Mouse (Mus musculus) thymus, postnatal 25 days (tissue): ENCODE measurements around the gene Brca1.
"Not testable (repeated sequence)": the region's sequence is repeated elsewhere in the genome, so short reads cannot be mapped to it uniquely, and the experiment has no call there.

ENCODE experiments used
- DNase-seq: peaks from one replicate; pipeline ENCODE4 v3.0.0; 2022

The Brca1 gene

GRCm38 (mm10) chr11:101468731-101469130, 83.0 kb downstream of the Brca1 start:
- DNase-seq = no peak

GRCm38 (mm10) chr11:101468263-101468688, 83.5 kb downstream of the Brca1 start:
- no peak for DNase-seq

- peak; percentile 80 for DNase-seq
These were observed 84.1 kb downstream of the Brca1 start for GRCm38 (mm10) chr11:101467477-101468262.

- not testable (repeated sequence) for DNase-seq
These were observed 85.2 kb downstream of the Brca1 start for GRCm38 (mm10) chr11:101466552-101466950.

DNA sequence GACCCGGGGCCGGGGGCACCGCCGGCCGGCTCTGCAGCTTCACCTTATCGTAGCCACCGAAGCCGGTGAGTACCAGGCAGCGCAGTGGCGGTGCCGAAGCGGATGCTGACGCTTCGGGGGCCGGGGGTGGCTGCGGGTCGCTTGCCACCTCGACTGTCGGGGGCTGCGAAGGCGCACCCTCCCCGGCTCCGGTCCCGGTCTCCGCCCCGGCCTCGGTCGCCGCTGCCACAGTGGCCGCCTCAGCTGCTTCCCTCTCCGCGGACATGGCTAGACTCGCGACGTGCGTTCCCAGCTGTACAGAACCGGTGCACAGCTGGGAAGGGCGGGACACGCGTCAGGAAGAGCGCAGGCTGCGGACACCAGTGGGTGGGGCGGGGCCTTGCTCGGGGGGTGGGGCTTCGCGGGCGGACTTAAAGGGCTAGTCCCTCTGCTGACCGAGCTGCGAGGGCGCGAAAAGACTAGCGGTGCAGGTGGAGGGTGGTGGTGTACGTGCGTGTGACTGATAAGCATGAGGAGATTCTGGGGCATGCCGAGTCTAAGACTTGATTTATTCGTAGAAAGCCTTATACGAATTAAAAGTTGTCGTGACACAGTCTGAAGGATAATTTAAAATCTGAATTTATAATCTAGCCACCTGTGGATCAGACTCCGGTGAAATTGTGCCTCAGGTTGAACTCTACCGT, 85.7 kb downstream of the Brca1 start, which contains the start of gene Vat1:
Gene Vat1, minus strand, starts transcription at position 362 of the 683 bp plus-strand sequence.
- peak; percentile 69 for DNase-seq

DNA sequence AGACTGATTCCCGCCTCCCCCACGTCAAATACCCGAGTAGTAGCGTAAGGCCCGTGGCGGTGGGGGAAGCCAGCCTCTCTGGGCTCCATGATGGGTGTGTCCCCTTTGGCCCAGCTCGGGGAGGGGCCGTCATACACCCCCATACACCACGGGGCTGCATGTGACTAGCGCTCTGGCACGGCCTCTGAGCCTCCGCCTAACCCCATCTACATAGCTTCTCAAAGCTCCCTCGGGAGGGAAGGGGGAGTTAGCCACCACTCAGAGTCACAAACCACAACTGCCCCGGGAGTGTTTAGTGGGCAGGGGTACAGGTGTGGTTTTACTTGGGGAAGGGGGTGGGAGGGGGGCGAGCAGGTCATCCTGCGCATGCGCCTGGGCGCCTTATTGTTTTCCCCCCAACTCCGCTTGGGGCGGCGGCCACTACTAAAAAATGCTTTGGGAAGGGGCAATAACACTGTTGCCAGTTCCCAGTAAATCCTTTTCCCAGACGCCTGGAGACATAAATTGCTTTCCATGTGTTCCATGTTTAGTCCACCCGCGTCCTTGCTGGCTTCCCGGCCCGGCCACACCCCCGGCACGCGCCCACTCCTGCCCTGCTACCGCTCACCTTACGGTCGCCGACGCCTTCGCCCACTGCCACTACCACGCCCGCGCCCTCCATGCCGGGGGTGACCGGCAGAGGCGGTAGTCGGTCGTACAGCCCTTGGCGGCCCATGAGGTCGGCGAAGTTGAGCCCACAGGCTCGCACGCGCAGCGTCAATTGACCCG, 86.5 kb downstream of the Brca1 start:
- peak; percentile 51 for DNase-seq

DNA sequence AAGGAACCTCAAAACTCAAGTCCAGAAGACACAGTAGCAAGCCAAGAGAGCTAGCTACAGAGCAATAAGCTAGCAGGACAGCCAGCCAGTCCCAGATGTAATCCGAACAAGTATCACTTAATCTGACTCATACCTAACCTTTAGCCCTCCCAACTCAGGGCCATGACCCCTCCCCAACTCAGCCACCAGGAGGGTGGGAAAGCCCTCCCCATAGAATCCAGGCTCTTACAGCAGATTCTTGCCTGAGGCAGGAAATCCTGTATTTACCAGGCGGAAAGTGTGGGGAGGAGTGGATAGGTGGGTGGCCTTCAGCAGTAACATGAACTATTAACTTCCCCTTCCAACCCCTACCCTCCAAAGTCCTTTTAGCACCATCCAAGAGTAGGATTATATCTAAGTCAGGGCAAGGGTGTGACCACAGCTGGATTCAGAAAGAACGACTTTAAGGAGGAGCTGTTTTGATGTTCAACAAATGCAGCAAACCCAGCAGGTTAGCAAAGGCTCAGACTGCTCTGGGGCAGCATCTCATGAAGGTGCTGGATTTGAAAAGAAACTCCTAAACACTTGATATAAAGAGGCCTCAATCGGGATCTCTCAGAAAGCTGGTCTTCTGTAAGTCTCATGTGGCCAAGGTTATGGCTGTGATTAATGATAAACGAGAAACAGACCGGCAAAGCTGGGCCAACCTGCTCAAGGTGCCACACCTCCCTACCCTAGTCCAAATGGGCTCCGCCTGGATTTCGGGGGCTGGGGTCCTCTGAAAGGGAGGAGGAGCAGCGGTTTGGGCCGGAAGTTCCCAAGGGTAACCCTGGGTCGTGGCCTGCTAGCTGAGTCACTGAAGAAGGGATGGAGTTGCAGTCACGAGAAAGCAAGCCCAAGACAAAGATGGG, 87.3 kb downstream of the Brca1 start, which contains the start of gene Rnd2:
Gene Rnd2, plus strand, starts transcription at position 789 of the 890 bp plus-strand sequence.
- DNase-seq = no peak

GRCm38 (mm10) chr11:101462583-101463440, 88.9 kb downstream of the Brca1 start:
- no peak for DNase-seq

DNA sequence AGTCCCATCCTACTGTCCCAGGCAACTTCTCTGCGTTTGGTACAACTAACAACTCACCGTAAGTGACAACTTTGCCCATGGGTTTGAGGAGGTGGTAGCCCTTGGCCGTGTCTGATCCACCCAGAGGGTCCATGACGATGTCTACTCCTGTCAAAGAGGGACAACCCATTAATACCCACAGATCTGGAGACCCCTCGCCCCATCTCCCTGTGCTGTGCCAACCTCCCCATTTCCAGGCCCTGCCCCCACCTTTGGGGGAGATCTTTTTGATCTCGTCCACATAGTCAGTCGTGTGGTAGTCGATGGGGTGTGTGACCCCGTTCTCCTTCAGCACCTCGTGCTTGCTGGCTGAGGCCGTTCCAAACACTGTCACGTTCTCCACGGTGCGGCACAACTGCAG, 89.6 kb downstream of the Brca1 start:
- no peak for DNase-seq

- no peak for DNase-seq
These were observed 91.4 kb downstream of the Brca1 start for GRCm38 (mm10) chr11:101460321-101460720.

- DNase-seq = no peak
These were observed 92.0 kb downstream of the Brca1 start for GRCm38 (mm10) chr11:101459716-101460115.

GRCm38 (mm10) chr11:101458217-101458616, 93.5 kb downstream of the Brca1 start:
- no peak for DNase-seq

DNA sequence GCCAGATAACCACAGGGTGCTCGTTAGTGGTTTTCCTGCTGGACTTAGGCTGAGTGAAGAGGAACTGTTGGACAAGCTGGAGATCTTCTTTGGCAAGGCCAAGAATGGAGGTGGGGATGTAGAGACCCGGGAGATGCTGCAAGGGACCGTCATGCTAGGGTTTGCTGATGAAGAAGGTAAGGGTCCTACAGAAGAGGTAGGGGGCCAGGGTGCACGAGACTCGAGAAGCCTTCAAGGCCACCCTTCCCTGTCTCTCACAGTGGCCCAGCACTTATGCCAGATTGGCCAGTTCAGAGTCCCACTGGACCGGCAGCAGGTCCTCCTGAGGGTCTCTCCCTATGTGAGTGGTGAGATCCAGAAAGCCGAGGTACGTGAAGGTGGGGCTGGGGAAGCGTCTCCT, 94.1 kb downstream of the Brca1 start:
- DNase-seq = no peak

DNA sequence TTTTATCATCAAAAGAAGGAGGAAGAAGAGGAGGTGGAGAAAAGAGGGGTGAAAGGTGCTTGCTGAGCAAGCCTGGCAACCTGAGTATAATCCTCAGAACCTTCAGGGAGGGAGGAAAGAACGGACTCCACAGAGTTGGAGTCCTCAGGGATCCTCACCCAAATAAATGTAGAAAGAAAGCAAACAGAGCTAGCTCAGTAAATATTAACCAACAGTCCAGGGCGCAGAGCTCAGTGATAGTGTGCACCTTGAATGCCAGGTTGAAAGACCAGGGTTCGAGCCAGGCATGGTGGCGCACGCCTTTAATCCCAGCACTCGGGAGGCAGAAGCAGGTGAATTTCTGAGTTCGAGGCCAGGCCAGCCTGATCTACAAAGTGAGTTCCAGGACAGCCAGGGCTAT, 96.1 kb downstream of the Brca1 start:
- no peak for DNase-seq

DNA sequence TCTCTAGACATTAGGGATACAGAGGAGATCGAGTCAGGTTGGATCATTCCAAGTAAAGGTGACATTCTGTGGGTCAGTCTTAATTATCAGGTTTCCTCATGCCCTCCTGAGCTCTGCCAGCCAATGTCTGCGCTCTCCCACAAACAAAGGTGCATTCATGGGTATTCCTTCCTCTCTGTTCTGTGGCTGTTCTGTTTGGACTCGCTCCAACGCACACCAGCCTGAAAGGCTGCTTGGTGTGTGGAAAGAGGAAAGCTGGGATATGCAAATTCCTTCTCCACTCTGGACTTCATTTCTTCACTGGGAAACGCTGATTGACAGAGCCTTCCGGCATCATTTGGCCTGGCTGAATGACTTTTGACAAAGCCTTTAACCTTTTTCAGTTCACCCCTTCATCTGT, 97.1 kb downstream of the Brca1 start:
- no peak for DNase-seq

- no peak for DNase-seq
These were observed 99.5 kb downstream of the Brca1 start for GRCm38 (mm10) chr11:101452093-101452774.

GRCm38 (mm10) chr11:101451536-101451935, 100.2 kb downstream of the Brca1 start:
- no peak for DNase-seq

GRCm38 (mm10) chr11:101450394-101450793, 101.4 kb downstream of the Brca1 start:
- peak; percentile 38 for DNase-seq

DNA sequence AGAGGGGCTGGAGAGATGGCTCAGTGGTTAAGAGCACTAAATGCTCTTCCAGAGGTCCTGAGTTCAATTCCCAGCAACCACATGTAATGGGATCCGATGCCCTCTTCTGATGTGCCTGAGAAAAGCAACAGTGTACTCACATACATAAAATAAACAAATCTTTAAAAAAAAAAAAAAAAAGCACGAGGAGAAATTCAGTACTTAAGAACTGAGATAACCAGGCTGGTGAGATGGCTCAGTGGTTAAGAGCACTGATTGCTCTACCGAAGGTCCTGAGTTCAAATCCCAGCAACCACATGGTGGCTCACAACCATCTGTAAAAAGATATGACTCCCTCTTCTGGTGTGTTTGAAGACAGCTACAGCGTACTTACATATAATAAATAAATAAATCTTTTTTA, 102.2 kb downstream of the Brca1 start:
- DNase-seq = not testable (repeated sequence)

GRCm38 (mm10) chr11:101448899-101449298, 102.9 kb downstream of the Brca1 start:
- no peak for DNase-seq
